Mouse (Mus musculus) kidney, adult 2 months (tissue): Measurements from ENCODE around the gene Pomgnt1.

Experiments used
- CTCF ChIP-seq: fragments of 200-500 bp; conservative IDR thresholded peaks from 2 replicates; pipeline ENCODE4 v1.5.1; 2011; ENCODE audit warnings: low read depth, mild to moderate bottlenecking, control low read depth, low read length, moderate library complexity, mixed read lengths; ENCODE audit not compliant: insufficient read depth, insufficient read length
- POLR2A ChIP-seq: fragments of 200-500 bp; IDR thresholded peaks from one replicate; pipeline ENCODE4 v1.6.1; 2011; ENCODE audit warnings: low read depth, low read length, control low read depth

DNA sequence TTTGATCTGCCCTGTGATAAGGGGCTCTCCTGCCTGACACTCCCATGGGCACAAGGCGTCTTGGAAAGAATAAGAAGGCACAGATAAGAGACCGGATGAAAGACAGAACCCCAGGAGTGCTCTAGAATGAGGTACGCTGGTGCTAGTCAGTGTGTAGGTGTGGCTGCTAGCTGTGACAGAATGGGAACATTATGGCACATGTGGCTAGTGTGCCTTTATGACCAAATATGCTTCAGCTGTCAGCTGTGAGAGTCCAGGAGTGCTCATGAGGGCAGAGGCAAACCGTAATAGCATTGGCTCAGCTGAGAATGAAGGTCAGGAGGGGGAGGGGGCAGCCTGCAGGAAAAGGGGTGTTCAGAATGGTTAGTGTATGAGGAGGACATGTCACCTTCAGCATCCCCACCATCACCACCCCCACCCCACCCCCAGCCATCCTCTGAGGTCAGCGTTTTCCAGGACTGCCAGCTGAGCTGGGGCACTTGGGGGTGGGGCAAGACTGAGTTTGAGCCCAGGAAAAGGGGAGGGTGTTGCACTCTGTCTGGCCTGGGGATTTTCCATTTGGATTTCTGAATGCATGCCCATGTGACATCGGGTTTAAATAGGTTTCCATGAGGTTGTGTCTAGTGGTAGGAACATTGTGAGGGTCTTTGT, 51.0 kb downstream of the Pomgnt1 start:
- TF ChIP-seq POLR2A, result no peak
- no peak for TF ChIP-seq CTCF
